In the genomic region with DNA sequence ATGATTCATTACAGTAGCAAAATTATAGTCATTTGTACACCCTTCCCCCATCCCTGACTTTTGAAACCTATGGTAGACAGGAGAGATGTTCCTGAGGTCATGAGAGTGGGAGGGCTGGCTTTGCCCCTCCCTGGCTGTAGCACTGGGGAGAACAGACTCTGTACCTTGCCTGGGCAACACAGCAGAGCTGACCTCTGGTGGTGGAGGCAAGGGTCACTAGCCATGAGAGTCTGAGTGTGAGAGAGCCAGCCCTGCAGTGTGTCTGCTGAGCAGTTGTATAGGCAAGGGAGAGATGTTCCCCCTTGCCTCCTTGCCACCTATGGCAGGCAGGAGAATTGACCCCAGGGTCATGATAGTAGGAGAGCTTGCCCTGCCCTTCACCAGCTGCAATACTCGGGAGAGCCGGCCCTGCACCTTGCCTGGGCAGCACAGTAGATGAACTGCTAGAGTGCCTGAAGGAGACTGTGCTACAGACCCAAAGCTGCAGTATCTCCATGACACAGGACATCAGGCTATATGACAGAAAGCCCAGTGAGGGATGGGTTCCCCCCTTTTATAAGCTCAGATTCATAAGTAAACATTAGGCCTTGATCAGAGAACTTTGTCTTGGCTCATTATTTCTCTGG, we compare ENCODE assay signal across 13 mouse cellular contexts. TPM values are rescaled to one million over a fixed set of nuclear protein-coding genes. Genes with fewer than 3 reads are reported as not detected.
A peak's percentile ranks its signal among the peaks of the same experiment; 100 is the strongest.
DNase-seq lines count a peak whose midpoint lies in the region; ATAC-seq lines count a peak whose summit lies in the region.
"Had no signal": no experiment of that assay in that cellular context is flagged by ENCODE, and none has a peak within 500 bp of the region (broad histone marks: within the 10 kb centered on the region; RNA-seq: fewer than 3 reads in every experiment).

No protein-coding gene starts in this region.

- no peaks in the 10 kb centered on the region for H3K27me3 ChIP-seq in intestine, embryonic 16.5 days (replicated peaks; ENCODE audit: control insufficient read depth, insufficient read depth, low read length)
- H3K27me3 ChIP-seq in stomach, embryonic 14.5 days (ENCODE audit: control insufficient read depth, insufficient read depth, low read length): no peaks in the 10 kb centered on the region
- H3K27me3 ChIP-seq: hindbrain, embryonic 12.5 days had no signal

- no peaks in the 10 kb centered on the region for H3K36me3 ChIP-seq in intestine, embryonic 16.5 days (ENCODE audit: control insufficient read depth, insufficient read depth, low read length)
- H3K36me3 ChIP-seq in stomach, embryonic 14.5 days (ENCODE audit: control insufficient read depth, insufficient read depth, low read length): no peaks in the 10 kb centered on the region
- H3K36me3 ChIP-seq: hindbrain, embryonic 12.5 days had no signal

- no peaks in the 10 kb centered on the region for H3K9me3 ChIP-seq in intestine, embryonic 16.5 days (ENCODE audit: control insufficient read depth, low read length)
- H3K9me3 ChIP-seq in stomach, embryonic 14.5 days (ENCODE audit: control insufficient read depth, low read depth, low read length): no peaks in the 10 kb centered on the region
- H3K9me3 ChIP-seq: hindbrain, embryonic 12.5 days had no signal

- peak; percentile 81 for ATAC-seq in intestine, embryonic 16.5 days
- 0 out of 2 replicates have a peak, but pooled peaks have one; percentile 14 for ATAC-seq in stomach, embryonic 14.5 days (ENCODE audit: insufficient number of reproducible peaks, insufficient read depth, low FRiP score, low read depth)

- no peak overlapping the region for H3K4me3 ChIP-seq in intestine, embryonic 16.5 days (ENCODE audit: low read length)
- no peak overlapping the region for H3K4me3 ChIP-seq in stomach, embryonic 14.5 days (ENCODE audit: low read depth, low read length)
- H3K4me3 ChIP-seq: hindbrain, embryonic 12.5 days; myocyte had no signal

- H3K4me2 ChIP-seq in intestine, embryonic 16.5 days (ENCODE audit: low read depth, low read length): no peak overlapping the region
- no peak overlapping the region for H3K4me2 ChIP-seq in stomach, embryonic 14.5 days (replicated peaks; ENCODE audit: low read depth, low read length)
- H3K4me2 ChIP-seq: hindbrain, embryonic 12.5 days had no signal

- intact Hi-C loops in left cerebral cortex, postnatal 25 days (cut with DNase I): no loop called here

- no peak overlapping the region for H3K9ac ChIP-seq in intestine, embryonic 16.5 days (ENCODE audit: low read depth, low read length)
- H3K9ac ChIP-seq in stomach, embryonic 14.5 days (replicated peaks; ENCODE audit: low read depth, low read length): no peak overlapping the region
- H3K9ac ChIP-seq: hindbrain, embryonic 12.5 days had no signal

- 68% methylated on average over 2 of the region's 2 CpGs for WGBS in intestine, embryonic 16.5 days
- 69% methylated on average over 2 of the region's 2 CpGs for WGBS in stomach, embryonic 14.5 days

- H3K27ac ChIP-seq in intestine, embryonic 16.5 days (ENCODE audit: low read length): no peak overlapping the region
- no peak overlapping the region for H3K27ac ChIP-seq in stomach, embryonic 14.5 days (ENCODE audit: low read length)
- H3K27ac ChIP-seq: hindbrain, embryonic 12.5 days had no signal

- peak; percentile 14 for DNase-seq in heart, postnatal 4 days
- no peak for DNase-seq in heart, adult 11 months
- peak; percentile 21 for DNase-seq in kidney, postnatal 14 days
- no peak for DNase-seq in ovary, postnatal 10 days (ENCODE audit: low spot score)
- DNase-seq in left cerebral cortex, postnatal 25 days (ENCODE audit: low spot score in 2 of 2): no peak
- DNase-seq: cerebellum, postnatal 25 days; left cerebral cortex, postnatal 4 days; thymus, adult 2 months had no signal

- no peaks in the 10 kb centered on the region for H3K4me1 ChIP-seq in intestine, embryonic 16.5 days (ENCODE audit: control insufficient read depth, insufficient read depth, low read length)
- no peaks in the 10 kb centered on the region for H3K4me1 ChIP-seq in stomach, embryonic 14.5 days (ENCODE audit: control insufficient read depth, insufficient read depth, low read length)
- H3K4me1 ChIP-seq: hindbrain, embryonic 12.5 days had no signal

RNA-seq across cellular contexts. Expression of gene Thnsl1, which starts 40.1 kb away (rescaled TPM):
- total RNA-seq in heart, postnatal 4 days (2021): 1 to 10 TPM; 3.6 to 5.2 TPM
- 6.0 and 6.3 TPM in 2 replicates for polyA plus RNA-seq in intestine, embryonic 16.5 days (2015; fragmentation: Nextera tagmentation; extraction: Ambion mirVana)
- polyA plus RNA-seq in stomach, embryonic 14.5 days (2014; fragmentation: Nextera tagmentation; extraction: Ambion mirVana): 10.1 and 10.9 TPM in 2 replicates
- total RNA-seq in left cerebral cortex, postnatal 25 days (2021): 10 to 100 TPM; 19.7 to 27.6 TPM

RNA-seq across cellular contexts. Expression of gene Enkur, which starts 40.4 kb away (rescaled TPM):
- total RNA-seq in heart, postnatal 4 days (2021): 1 to 10 TPM; 4.8 to 6.5 TPM
- 0.75 and 1.1 TPM in 2 replicates for polyA plus RNA-seq in intestine, embryonic 16.5 days (2015; fragmentation: Nextera tagmentation; extraction: Ambion mirVana)
- polyA plus RNA-seq in stomach, embryonic 14.5 days (2014; fragmentation: Nextera tagmentation; extraction: Ambion mirVana): 0.42 and 0.43 TPM in 2 replicates
- total RNA-seq in left cerebral cortex, postnatal 25 days (2021): 1 to 10 TPM; 1.5 to 3.9 TPM
- total RNA-seq: megakaryocyte, adult 5-6 weeks had no signal
- polyA plus RNA-seq: thymus, adult 2 months had no signal

Comparison
In these comparisons a context has a peak if more than half of its experiments do, and no peak if none do; other contexts are left out.
1. DNase-seq: peak in heart, postnatal 4 days (single experiment) and kidney, postnatal 14 days (single experiment); none in heart, adult 11 months (single experiment), ovary, postnatal 10 days (single experiment) and left cerebral cortex, postnatal 25 days (0 of 2).